Mouse (Mus musculus): ENCODE measurements around the gene Tent5d. TPM values are rescaled to one million over a fixed set of nuclear protein-coding genes. Genes with fewer than 3 reads are reported as not detected.

Tent5d gene
- polyA plus RNA-seq, 1 experiment from 2014 or later, result 0.09 TPM

DNA sequence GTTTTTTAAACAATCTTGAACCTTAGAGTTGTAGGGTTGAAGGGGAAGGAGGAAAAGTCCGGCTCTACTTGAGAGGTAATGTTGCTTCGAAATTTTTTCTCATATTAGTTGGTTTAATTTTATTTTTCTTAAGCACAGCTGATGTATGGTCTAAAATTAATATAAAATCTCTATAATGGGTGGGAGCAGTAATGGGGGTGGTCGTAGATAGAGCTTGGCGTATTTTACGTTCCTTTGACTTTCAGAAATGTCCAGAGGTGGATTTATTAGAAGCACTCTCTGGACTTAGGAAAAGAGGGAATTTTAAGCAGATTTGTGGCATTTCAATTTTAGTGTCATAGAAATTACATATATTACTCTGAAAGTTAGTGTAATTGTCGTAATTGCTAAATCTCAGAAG, 24.3 kb downstream of the Tent5d start:
- Histone ChIP-seq H3K9ac (ENCODE audit: low read depth, low read length) (no peak overlapping the region), H3K36me3 (ENCODE audit: control insufficient read depth, insufficient read depth, low read length) (no peaks in the 10 kb centered on the region), H3K27ac (ENCODE audit: low read depth, low read length) (no peak overlapping the region), H3K4me2 (replicated peaks; ENCODE audit: low read depth, low read length) (peak overlapping the region; percentile 42), H3K9me3 (ENCODE audit: control insufficient read depth, low read length) (no peaks in the 10 kb centered on the region), H3K4me1 (ENCODE audit: control insufficient read depth, insufficient read depth, low read length) (no peaks in the 10 kb centered on the region), H3K27me3 (ENCODE audit: control insufficient read depth, insufficient read depth, low read length) (no peaks in the 10 kb centered on the region), H3K4me3 (ENCODE audit: low read length) (peak overlapping the region; percentile 54; the same call in 1 of the 2 replicates)
- no peak for ATAC-seq (ENCODE audit: low FRiP score, low TSS enrichment)
- 83% methylated on average over 6 of the region's 6 CpGs for WGBS

DNA sequence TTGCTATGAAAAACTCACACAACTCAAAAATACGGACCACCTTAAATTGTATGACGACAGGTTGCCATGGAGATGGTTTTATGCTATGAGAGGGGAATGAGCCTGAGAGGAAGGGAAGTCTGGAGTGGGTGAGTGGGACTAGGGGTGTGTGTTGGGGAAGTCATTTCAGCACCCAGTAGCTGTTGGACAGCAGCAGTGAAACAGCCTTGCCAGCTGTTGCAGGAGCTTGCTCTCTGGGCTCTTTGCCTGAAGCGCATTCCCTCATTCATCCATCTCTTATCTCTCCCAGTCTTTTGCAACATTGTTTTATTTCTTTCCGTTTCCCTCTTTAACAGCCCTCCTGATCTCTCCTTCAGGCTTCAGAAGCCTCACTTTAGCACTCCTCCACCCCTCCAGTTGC, 65.8 kb downstream of the Tent5d start:
- Histone ChIP-seq H3K4me1 (ENCODE audit: control insufficient read depth, insufficient read depth, low read length) (no peaks in the 10 kb centered on the region), H3K4me2 (replicated peaks; ENCODE audit: low read depth, low read length) (no peak overlapping the region), H3K9ac (ENCODE audit: low read depth, low read length) (no peak overlapping the region), H3K27ac (ENCODE audit: low read depth, low read length) (no peak overlapping the region), H3K9me3 (ENCODE audit: control insufficient read depth, low read length) (no peaks in the 10 kb centered on the region), H3K27me3 (ENCODE audit: control insufficient read depth, insufficient read depth, low read length) (no peaks in the 10 kb centered on the region), H3K36me3 (ENCODE audit: control insufficient read depth, insufficient read depth, low read length) (no peaks in the 10 kb centered on the region), H3K4me3 (ENCODE audit: low read length) (no peak overlapping the region)
- WGBS, result 38% methylated on average over 4 of the region's 4 CpGs
- no peak for ATAC-seq (ENCODE audit: low FRiP score, low TSS enrichment)

Other genes starting within 250 kb of the Tent5d start
- not detected in 2 replicates for gene Tbx22, start 124.6 kb upstream of the Tent5d start, polyA plus RNA-seq (2014; fragmentation: Nextera tagmentation; extraction: Ambion mirVana)
- gene 2610002M06Rik, start 23.7 kb downstream of the Tent5d start, polyA plus RNA-seq (2014; fragmentation: Nextera tagmentation; extraction: Ambion mirVana), result 8.2 and 8.6 TPM in 2 replicates
- gene Gm732, start 155.9 kb downstream of the Tent5d start, polyA plus RNA-seq (2014; fragmentation: Nextera tagmentation; extraction: Ambion mirVana), result not detected in 2 replicates